Mouse (Mus musculus) G1E (cell line): ENCODE results near the gene Khdc1a.

Source experiments
- CTCF ChIP-seq: IDR thresholded peaks from 2 replicates; pipeline ENCODE4 v1.5.1; 2012; ENCODE audit warnings: low read depth, low read length, inconsistent platforms, mixed read lengths
- GATA1 ChIP-seq: IDR thresholded peaks from 2 replicates; pipeline ENCODE4 v1.6.1; 2012; ENCODE audit warnings: borderline replicate concordance, low read length, inconsistent platforms, mixed read lengths
- GATA2 ChIP-seq: IDR thresholded peaks from 2 replicates; pipeline ENCODE4 v1.6.1; 2012; ENCODE audit warnings: low read depth, low read length, inconsistent platforms, borderline replicate concordance
- POLR2AphosphoS5 ChIP-seq: IDR thresholded peaks from 2 replicates; pipeline ENCODE4 v1.6.1; 2012; ENCODE audit warnings: low read depth, low read length, inconsistent platforms; ENCODE audit not compliant: insufficient replicate concordance
- TAL1 ChIP-seq: conservative IDR thresholded peaks from 2 replicates; pipeline ENCODE4 v1.6.1; 2012; ENCODE audit warnings: low read depth, low read length, inconsistent platforms, mixed read lengths

DNA sequence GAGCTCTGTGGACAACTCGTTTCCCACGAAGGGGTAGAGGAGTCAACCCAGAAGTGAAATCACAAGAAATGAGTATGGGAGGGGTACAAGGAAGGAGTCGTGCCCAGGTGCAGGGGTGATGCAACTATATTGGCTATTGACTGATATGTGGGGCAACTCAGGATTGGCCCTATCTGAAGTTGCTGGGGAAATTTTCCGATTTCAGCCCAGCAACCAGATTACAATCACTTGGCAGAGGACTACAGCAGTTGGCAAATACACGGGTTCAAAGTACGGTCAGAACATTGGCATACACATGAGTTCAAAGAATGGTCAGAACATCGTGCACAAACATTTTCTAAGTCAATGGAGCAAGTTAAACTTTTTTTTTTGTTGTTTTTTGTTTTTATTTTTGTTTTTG is 22.7 kb upstream of the Khdc1a start:
- TF ChIP-seq CTCF (no peak), GATA1 (no peak), POLR2AphosphoS5 (no peak), GATA2 (no peak), TAL1 (no peak)
